Mouse (Mus musculus) retina, embryonic 14.5 days (tissue): ENCODE measurements around the gene St6gal1.

Experiments
- DNase-seq: peaks from one replicate; pipeline ENCODE4 v3.0.0-alpha.2; 2015; ENCODE audit warnings: low spot score

Gene St6gal1

GRCm38 (mm10) chr16:23274005-23274404 lies 49.5 kb downstream of the St6gal1 start:
- no peak for DNase-seq

GRCm38 (mm10) chr16:23274606-23275310 lies 50.2 kb downstream of the St6gal1 start:
- DNase-seq: no peak

GRCm38 (mm10) chr16:23275661-23276060 lies 51.1 kb downstream of the St6gal1 start:
- DNase-seq: no peak

- no peak for DNase-seq
Observed at GRCm38 (mm10) chr16:23279879-23280741, 55.6 kb downstream of the St6gal1 start.

- no peak for DNase-seq
Observed at GRCm38 (mm10) chr16:23280742-23281090, 56.2 kb downstream of the St6gal1 start.

- no peak for DNase-seq
Observed at GRCm38 (mm10) chr16:23282241-23282640, 57.7 kb downstream of the St6gal1 start.

- DNase-seq: no peak
Observed at GRCm38 (mm10) chr16:23282941-23283340, 58.4 kb downstream of the St6gal1 start.

- DNase-seq: no peak
Observed at GRCm38 (mm10) chr16:23283677-23284076, 59.1 kb downstream of the St6gal1 start.

GRCm38 (mm10) chr16:23284470-23285394 lies 60.2 kb downstream of the St6gal1 start:
- no peak for DNase-seq

- DNase-seq: no peak
Observed at GRCm38 (mm10) chr16:23286380-23287097, 62.0 kb downstream of the St6gal1 start.

GRCm38 (mm10) chr16:23287312-23288040 lies 62.9 kb downstream of the St6gal1 start:
- no peak for DNase-seq

GRCm38 (mm10) chr16:23288103-23288502 lies 63.6 kb downstream of the St6gal1 start:
- DNase-seq: no peak

GRCm38 (mm10) chr16:23289424-23289823 lies 64.9 kb downstream of the St6gal1 start:
- no peak for DNase-seq

GRCm38 (mm10) chr16:23290171-23290570 lies 65.6 kb downstream of the St6gal1 start:
- DNase-seq: no peak

- DNase-seq: no peak
Observed at GRCm38 (mm10) chr16:23291521-23291920, 67.0 kb downstream of the St6gal1 start.

- DNase-seq: no peak
Observed at GRCm38 (mm10) chr16:23294236-23294635, 69.7 kb downstream of the St6gal1 start.

- no peak for DNase-seq
Observed at GRCm38 (mm10) chr16:23294747-23295146, 70.2 kb downstream of the St6gal1 start.

GRCm38 (mm10) chr16:23295720-23296119 lies 71.2 kb downstream of the St6gal1 start:
- no peak for DNase-seq

GRCm38 (mm10) chr16:23296721-23297120 lies 72.2 kb downstream of the St6gal1 start:
- no peak for DNase-seq

- DNase-seq: no peak
Observed at GRCm38 (mm10) chr16:23298441-23298840, 73.9 kb downstream of the St6gal1 start.

GRCm38 (mm10) chr16:23298911-23299310 lies 74.4 kb downstream of the St6gal1 start:
- no peak for DNase-seq
